Mouse (Mus musculus): ENCODE results near the gene S100z. TPM values are rescaled to one million over a fixed set of nuclear protein-coding genes. Genes with fewer than 3 reads are reported as not detected.

The S100z gene
- polyA plus RNA-seq, 1 experiment = not detected

GRCm38 (mm10) chr13:95431760-95432159 is 46.8 kb downstream of the S100z start:
- no peaks in the 10 kb centered on the region for H3K36me3 ChIP-seq (ENCODE audit: control insufficient read depth)
- TF ChIP-seq TAL1 (IDR thresholded peaks at IDR 0.05; ENCODE audit: low read length) (no peak), GATA1 (IDR thresholded peaks at IDR 0.05; ENCODE audit: low read length) (no peak)
- no peak overlapping the region for H3K4me3 ChIP-seq (replicated peaks)
- H3K9me3 ChIP-seq (ENCODE audit: control insufficient read depth, low read length) = no peaks in the 10 kb centered on the region
- H3K27me3 ChIP-seq (ENCODE audit: control insufficient read depth) = no peaks in the 10 kb centered on the region
- no peaks in the 10 kb centered on the region for H3K4me1 ChIP-seq (ENCODE audit: control insufficient read depth)

GRCm38 (mm10) chr13:95427499-95427898 is 51.0 kb downstream of the S100z start:
- Histone ChIP-seq H3K4me1 (ENCODE audit: control insufficient read depth) (no peaks in the 10 kb centered on the region), H3K9me3 (ENCODE audit: control insufficient read depth, low read length) (no peaks in the 10 kb centered on the region), H3K27me3 (ENCODE audit: control insufficient read depth) (no peaks in the 10 kb centered on the region), H3K4me3 (replicated peaks) (no peak overlapping the region), H3K36me3 (ENCODE audit: control insufficient read depth) (no peaks in the 10 kb centered on the region)
- TF ChIP-seq TAL1 (IDR thresholded peaks at IDR 0.05; ENCODE audit: low read length) (no peak), GATA1 (IDR thresholded peaks at IDR 0.05; ENCODE audit: low read length) (no peak)

Other genes starting within 250 kb of the S100z start
- gene Pde8b, start 228.4 kb downstream of the S100z start, polyA plus RNA-seq (2012) = 0.01 TPM in 1 of 2 replicates, not detected in the other
- gene Zbed3, start 155.1 kb downstream of the S100z start, polyA plus RNA-seq (2012) = 0.09 and 0.19 TPM in 2 replicates
- gene Aggf1, start 103.4 kb downstream of the S100z start, polyA plus RNA-seq (2012) = 0.89 and 0.92 TPM in 2 replicates
- not detected in 2 replicates for gene Crhbp, start 33.8 kb downstream of the S100z start, polyA plus RNA-seq (2012)
- not detected in 2 replicates for gene F2rl1, start 46.5 kb upstream of the S100z start, polyA plus RNA-seq (2012)
- 0.43 and 0.76 TPM in 2 replicates for gene F2r, start 139.8 kb upstream of the S100z start, polyA plus RNA-seq (2012)
- gene F2rl2, start 218.1 kb upstream of the S100z start, polyA plus RNA-seq (2012) = not detected in 2 replicates